Mouse (Mus musculus) small intestine, adult 10 weeks (tissue): ENCODE results near the gene Sema6d. TPM values are rescaled to one million over a fixed set of nuclear protein-coding genes. Genes with fewer than 3 reads are reported as not detected.

Source experiments
- polyA plus RNA-seq: library from polyadenylated mRNA; stranded (reverse); fragments of 350-450 nt; fragmentation: Illumina TruSeq; extraction: RNeasy Lipid Tissue Mini Kit (QIAGEN cat#74804); gene quantifications from one replicate; pipeline ENCODE4 v1.2.3, GENCODE M21; 2014; ENCODE audit warnings: low replicate concordance

The Sema6d gene
- 34.3 TPM for polyA plus RNA-seq

DNA sequence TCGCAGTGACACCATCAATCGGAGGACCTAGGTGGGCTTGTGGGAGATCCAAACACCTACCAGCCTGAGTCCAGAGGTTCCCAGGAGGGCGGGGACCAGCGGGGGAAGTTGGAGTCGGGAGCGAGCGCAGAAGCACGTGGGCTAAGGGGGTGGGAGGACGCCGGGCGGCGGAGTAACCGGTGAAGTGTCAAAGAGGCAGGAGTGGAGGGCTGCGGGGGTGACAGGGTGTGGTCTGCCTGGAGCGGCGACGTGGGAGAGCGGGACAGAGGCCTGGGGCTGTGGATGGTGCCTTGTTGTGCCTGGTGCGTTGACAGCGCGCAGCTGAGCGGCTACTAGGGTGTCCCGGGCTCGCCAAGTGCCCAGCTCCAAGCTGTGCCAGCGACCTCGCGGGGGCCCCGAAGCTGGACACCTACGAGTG, at the start of gene Sema6d:
Gene Sema6d, plus strand, starts transcription at position 157 of the 418 bp plus-strand sequence.

